Comparison of ENCODE assay signal across 11 mouse cellular contexts in genomic region chr17:12799368-12800275, GRCm38 (mm10). TPM values are rescaled to one million over a fixed set of nuclear protein-coding genes. Genes with fewer than 3 reads are reported as not detected.
DNase-seq lines count a peak whose midpoint lies in the region; ATAC-seq and TF ChIP-seq lines count a peak whose summit lies in the region.
"Had no signal": no experiment of that assay in that cellular context is flagged by ENCODE, and none has a peak within 500 bp of the region (broad histone marks: within the 10 kb centered on the region; RNA-seq: fewer than 3 reads in every experiment).

No protein-coding gene starts in this region.

- H3K4me3 ChIP-seq in midbrain, postnatal 0 days (ENCODE audit: low read depth, low read length) = no peak overlapping the region
- H3K4me3 ChIP-seq in midbrain, embryonic 11.5 days (ENCODE audit: low read depth, low read length) = no peak overlapping the region
- no peak overlapping the region for H3K4me3 ChIP-seq in intestine, embryonic 16.5 days (ENCODE audit: low read length)

- no peak overlapping the region for H3K27ac ChIP-seq in midbrain, postnatal 0 days (ENCODE audit: low read depth, low read length)
- no peak overlapping the region for H3K27ac ChIP-seq in midbrain, embryonic 11.5 days (ENCODE audit: low read depth, low read length)
- peak overlapping the region; percentile 9 for H3K27ac ChIP-seq in intestine, embryonic 16.5 days (ENCODE audit: low read length)
- H3K27ac ChIP-seq: hindbrain, embryonic 14.5 days; macrophage had no signal

- H3K4me2 ChIP-seq in midbrain, postnatal 0 days (ENCODE audit: low read depth, low read length, poor library complexity, severe bottlenecking) = no peak overlapping the region
- H3K4me2 ChIP-seq in midbrain, embryonic 11.5 days = no peak overlapping the region
- H3K4me2 ChIP-seq in intestine, embryonic 16.5 days (ENCODE audit: low read depth, low read length) = no peak overlapping the region
- H3K4me2 ChIP-seq: hindbrain, embryonic 14.5 days had no signal

- H3K4me1 ChIP-seq in midbrain, postnatal 0 days (ENCODE audit: insufficient read depth, low read length) = no peaks in the 10 kb centered on the region
- no peaks in the 10 kb centered on the region for H3K4me1 ChIP-seq in midbrain, embryonic 11.5 days (ENCODE audit: control insufficient read depth, insufficient read depth, low read length)
- peaks cover 32% of the 10 kb centered on the region for H3K4me1 ChIP-seq in intestine, embryonic 16.5 days (ENCODE audit: control insufficient read depth, insufficient read depth, low read length)

- no peaks in the 10 kb centered on the region for H3K9me3 ChIP-seq in midbrain, postnatal 0 days (ENCODE audit: low read length)
- H3K9me3 ChIP-seq in midbrain, embryonic 11.5 days (ENCODE audit: control insufficient read depth, low read length) = no peaks in the 10 kb centered on the region
- H3K9me3 ChIP-seq in intestine, embryonic 16.5 days (ENCODE audit: control insufficient read depth, low read length) = no peaks in the 10 kb centered on the region

- DNase-seq in gastrocnemius, postnatal 25 days = peak; percentile 1
- no peak for DNase-seq in gastrocnemius, postnatal 10 days
- DNase-seq in midbrain, postnatal 0 days (ENCODE audit: low spot score) = peak; percentile 14
- DNase-seq in midbrain, embryonic 11.5 days (ENCODE audit: low spot score, missing footprints) = no peak
- DNase-seq in testis, postnatal 10 days (ENCODE audit: low spot score) = peak; percentile 32
- DNase-seq in thymus, postnatal 4 days = no peak
- no peak for DNase-seq in left cerebral cortex, adult 9 months (ENCODE audit: low spot score in 2 of 2)
- DNase-seq: thymus, postnatal 36 days had no signal

- ATAC-seq in midbrain, postnatal 0 days (ENCODE audit: low FRiP score) = no peak
- no peak for ATAC-seq in midbrain, embryonic 11.5 days (ENCODE audit: low FRiP score)
- peak; percentile 84 for ATAC-seq in intestine, embryonic 16.5 days

- H3K36me3 ChIP-seq in midbrain, postnatal 0 days (ENCODE audit: insufficient read depth, low read length) = no peaks in the 10 kb centered on the region
- no peaks in the 10 kb centered on the region for H3K36me3 ChIP-seq in midbrain, embryonic 11.5 days (ENCODE audit: control insufficient read depth, insufficient read depth, low read length)
- H3K36me3 ChIP-seq in intestine, embryonic 16.5 days (ENCODE audit: control insufficient read depth, insufficient read depth, low read length) = no peaks in the 10 kb centered on the region

- H3K27me3 ChIP-seq in midbrain, postnatal 0 days (ENCODE audit: insufficient read depth, low read length) = no peaks in the 10 kb centered on the region
- no peaks in the 10 kb centered on the region for H3K27me3 ChIP-seq in midbrain, embryonic 11.5 days (ENCODE audit: control insufficient read depth, insufficient read depth, low read length)
- H3K27me3 ChIP-seq in intestine, embryonic 16.5 days (replicated peaks; ENCODE audit: control insufficient read depth, insufficient read depth, low read length) = no peaks in the 10 kb centered on the region

- peak; percentile 42; the same call in 1 of the 2 replicates for TF ChIP-seq CTCF in midbrain, postnatal 0 days (IDR thresholded peaks at IDR 0.05)

- H3K9ac ChIP-seq in midbrain, postnatal 0 days (replicated peaks; ENCODE audit: low read length, poor library complexity, severe bottlenecking) = no peak overlapping the region
- no peak overlapping the region for H3K9ac ChIP-seq in midbrain, embryonic 11.5 days (ENCODE audit: low read length)
- no peak overlapping the region for H3K9ac ChIP-seq in intestine, embryonic 16.5 days (ENCODE audit: low read depth, low read length)
- H3K9ac ChIP-seq: hindbrain, embryonic 14.5 days had no signal

- 80% methylated on average over 12 of the region's 12 CpGs for WGBS in midbrain, postnatal 0 days
- WGBS in midbrain, embryonic 11.5 days = 88% methylated on average over 12 of the region's 12 CpGs
- 53% methylated on average over 12 of the region's 12 CpGs for WGBS in intestine, embryonic 16.5 days

RNA-seq across cellular contexts. Expression of gene Igf2r, which starts 30.2 kb away (rescaled TPM):
- total RNA-seq in gastrocnemius, postnatal 25 days (2021) = 10 to 100 TPM; 44.6 to 45.8 TPM
- 100 to 1,000 TPM in 1 of 2 experiments, 10 to 100 TPM in 1; 92.0 to 114 TPM for total RNA-seq in gastrocnemius, postnatal 10 days (2021)
- total RNA-seq in midbrain, postnatal 0 days (2014; rRNA removed) = 31.7 and 44.2 TPM in 2 replicates
- 5.0 and 5.4 TPM in 2 replicates for polyA plus RNA-seq in midbrain, postnatal 0 days (2015; fragmentation: Nextera tagmentation; extraction: Ambion mirVana)
- polyA plus RNA-seq in midbrain, embryonic 11.5 days (2014; fragmentation: Nextera tagmentation; extraction: Ambion mirVana) = 13.3 and 14.9 TPM in 2 replicates
- polyA plus RNA-seq in intestine, embryonic 16.5 days (2015; fragmentation: Nextera tagmentation; extraction: Ambion mirVana) = 26.6 and 36.2 TPM in 2 replicates

Comparison
In these comparisons a context has a peak if more than half of its experiments do, and no peak if none do; other contexts are left out.
1. DNase-seq: peak in gastrocnemius, postnatal 25 days (single experiment), midbrain, postnatal 0 days (single experiment) and testis, postnatal 10 days (single experiment); none in gastrocnemius, postnatal 10 days (single experiment), midbrain, embryonic 11.5 days (single experiment), thymus, postnatal 4 days (single experiment) and left cerebral cortex, adult 9 months (0 of 2).